Mouse (Mus musculus): Measurements from ENCODE around the gene Afdn. TPM values are rescaled to one million over a fixed set of nuclear protein-coding genes. Genes with fewer than 3 reads are reported as not detected.

Gene Afdn
- polyA plus RNA-seq, 1 experiment from 2014 or later = 29.3 TPM

GRCm38 (mm10) chr17:13721372-13721771 is 39.0 kb upstream of the Afdn start:
- no peaks in the 10 kb centered on the region for H3K4me1 ChIP-seq (ENCODE audit: control insufficient read depth, insufficient read depth, low read length)
- ATAC-seq = no peak
- H3K9ac ChIP-seq (ENCODE audit: low read depth, low read length) = no peak overlapping the region
- 84% methylated on average over 2 of the region's 2 CpGs for WGBS
- H3K36me3 ChIP-seq (ENCODE audit: control insufficient read depth, insufficient read depth, low read length) = no peaks in the 10 kb centered on the region
- no peak overlapping the region for H3K4me3 ChIP-seq (ENCODE audit: low read length)
- no peak overlapping the region for H3K4me2 ChIP-seq (ENCODE audit: low read depth, low read length)
- H3K9me3 ChIP-seq (ENCODE audit: control insufficient read depth, low read length) = no peaks in the 10 kb centered on the region
- no peaks in the 10 kb centered on the region for H3K27me3 ChIP-seq (replicated peaks; ENCODE audit: control insufficient read depth, insufficient read depth, low read length)
- H3K27ac ChIP-seq (ENCODE audit: low read length) = no peak overlapping the region

GRCm38 (mm10) chr17:13722434-13722833 is 37.9 kb upstream of the Afdn start:
- no peak for ATAC-seq
- Histone ChIP-seq H3K27me3 (replicated peaks; ENCODE audit: control insufficient read depth, insufficient read depth, low read length) (no peaks in the 10 kb centered on the region), H3K4me2 (ENCODE audit: low read depth, low read length) (no peak overlapping the region), H3K4me1 (ENCODE audit: control insufficient read depth, insufficient read depth, low read length) (no peaks in the 10 kb centered on the region), H3K36me3 (ENCODE audit: control insufficient read depth, insufficient read depth, low read length) (no peaks in the 10 kb centered on the region), H3K9me3 (ENCODE audit: control insufficient read depth, low read length) (no peaks in the 10 kb centered on the region), H3K27ac (ENCODE audit: low read length) (no peak overlapping the region), H3K9ac (ENCODE audit: low read depth, low read length) (no peak overlapping the region), H3K4me3 (ENCODE audit: low read length) (no peak overlapping the region)
- 82% methylated on average over 2 of the region's 2 CpGs for WGBS

- WGBS = 36% methylated on average over 4 of the region's 4 CpGs
- H3K9ac ChIP-seq (ENCODE audit: low read depth, low read length) = no peak overlapping the region
- no peaks in the 10 kb centered on the region for H3K27me3 ChIP-seq (replicated peaks; ENCODE audit: control insufficient read depth, insufficient read depth, low read length)
- no peak overlapping the region for H3K27ac ChIP-seq (ENCODE audit: low read length)
- no peak overlapping the region for H3K4me2 ChIP-seq (ENCODE audit: low read depth, low read length)
- no peaks in the 10 kb centered on the region for H3K36me3 ChIP-seq (ENCODE audit: control insufficient read depth, insufficient read depth, low read length)
- H3K9me3 ChIP-seq (ENCODE audit: control insufficient read depth, low read length) = no peaks in the 10 kb centered on the region
- no peak overlapping the region for H3K4me3 ChIP-seq (ENCODE audit: low read length)
- no peak for ATAC-seq
- no peaks in the 10 kb centered on the region for H3K4me1 ChIP-seq (ENCODE audit: control insufficient read depth, insufficient read depth, low read length)
Measured at GRCm38 (mm10) chr17:13725004-13725550, 35.3 kb upstream of the Afdn start.

GRCm38 (mm10) chr17:13726832-13727355 is 33.4 kb upstream of the Afdn start:
- ATAC-seq = no peak
- 89% methylated on average over 8 of the region's 8 CpGs for WGBS
- Histone ChIP-seq H3K27me3 (replicated peaks; ENCODE audit: control insufficient read depth, insufficient read depth, low read length) (no peaks in the 10 kb centered on the region), H3K9me3 (ENCODE audit: control insufficient read depth, low read length) (no peaks in the 10 kb centered on the region), H3K4me2 (ENCODE audit: low read depth, low read length) (no peak overlapping the region), H3K27ac (ENCODE audit: low read length) (no peak overlapping the region), H3K9ac (ENCODE audit: low read depth, low read length) (no peak overlapping the region), H3K36me3 (ENCODE audit: control insufficient read depth, insufficient read depth, low read length) (no peaks in the 10 kb centered on the region), H3K4me3 (ENCODE audit: low read length) (no peak overlapping the region), H3K4me1 (ENCODE audit: control insufficient read depth, insufficient read depth, low read length) (no peaks in the 10 kb centered on the region)

GRCm38 (mm10) chr17:13730980-13731726 is 29.2 kb upstream of the Afdn start:
- H3K36me3 ChIP-seq (ENCODE audit: control insufficient read depth, insufficient read depth, low read length) = no peaks in the 10 kb centered on the region
- H3K27me3 ChIP-seq (replicated peaks; ENCODE audit: control insufficient read depth, insufficient read depth, low read length) = no peaks in the 10 kb centered on the region
- no peaks in the 10 kb centered on the region for H3K4me1 ChIP-seq (ENCODE audit: control insufficient read depth, insufficient read depth, low read length)
- no peak for ATAC-seq
- no peak overlapping the region for H3K27ac ChIP-seq (ENCODE audit: low read length)
- 89% methylated on average over 6 of the region's 6 CpGs for WGBS
- H3K4me2 ChIP-seq (ENCODE audit: low read depth, low read length) = no peak overlapping the region
- H3K9ac ChIP-seq (ENCODE audit: low read depth, low read length) = no peak overlapping the region
- no peak overlapping the region for H3K4me3 ChIP-seq (ENCODE audit: low read length)
- H3K9me3 ChIP-seq (ENCODE audit: control insufficient read depth, low read length) = no peaks in the 10 kb centered on the region

- no peak overlapping the region for H3K27ac ChIP-seq (ENCODE audit: low read length)
Measured at GRCm38 (mm10) chr17:13731727-13732112, 28.6 kb upstream of the Afdn start.

GRCm38 (mm10) chr17:13732685-13733084 is 27.7 kb upstream of the Afdn start:
- peak; percentile 72 for ATAC-seq
- no peak overlapping the region for H3K4me3 ChIP-seq (ENCODE audit: low read length)

More at GRCm38 (mm10) chr17:13731727-13732112, 28.6 kb upstream of the Afdn start:
- Histone ChIP-seq H3K4me2 (ENCODE audit: low read depth, low read length) (no peak overlapping the region), H3K9me3 (ENCODE audit: control insufficient read depth, low read length) (no peaks in the 10 kb centered on the region), H3K27me3 (replicated peaks; ENCODE audit: control insufficient read depth, insufficient read depth, low read length) (no peaks in the 10 kb centered on the region), H3K4me1 (ENCODE audit: control insufficient read depth, insufficient read depth, low read length) (no peaks in the 10 kb centered on the region), H3K4me3 (ENCODE audit: low read length) (no peak overlapping the region), H3K36me3 (ENCODE audit: control insufficient read depth, insufficient read depth, low read length) (no peaks in the 10 kb centered on the region), H3K9ac (ENCODE audit: low read depth, low read length) (no peak overlapping the region)
- no peak for ATAC-seq
- WGBS = 54% methylated on average over 4 of the region's 4 CpGs

GRCm38 (mm10) chr17:13733971-13734370 is 26.4 kb upstream of the Afdn start:
- no peaks in the 10 kb centered on the region for H3K27me3 ChIP-seq (replicated peaks; ENCODE audit: control insufficient read depth, insufficient read depth, low read length)
- no peak overlapping the region for H3K4me3 ChIP-seq (ENCODE audit: low read length)
- H3K27ac ChIP-seq (ENCODE audit: low read length) = no peak overlapping the region
- no peaks in the 10 kb centered on the region for H3K36me3 ChIP-seq (ENCODE audit: control insufficient read depth, insufficient read depth, low read length)
- no peak overlapping the region for H3K9ac ChIP-seq (ENCODE audit: low read depth, low read length)
- no peak for ATAC-seq
- 87% methylated on average over 5 of the region's 5 CpGs for WGBS
- no peak overlapping the region for H3K4me2 ChIP-seq (ENCODE audit: low read depth, low read length)
- no peaks in the 10 kb centered on the region for H3K9me3 ChIP-seq (ENCODE audit: control insufficient read depth, low read length)
- H3K4me1 ChIP-seq (ENCODE audit: control insufficient read depth, insufficient read depth, low read length) = no peaks in the 10 kb centered on the region

More at GRCm38 (mm10) chr17:13732685-13733084, 27.7 kb upstream of the Afdn start:
- 33% methylated on average over 8 of the region's 8 CpGs for WGBS
- Histone ChIP-seq H3K4me2 (ENCODE audit: low read depth, low read length) (no peak overlapping the region), H3K27ac (ENCODE audit: low read length) (no peak overlapping the region), H3K27me3 (replicated peaks; ENCODE audit: control insufficient read depth, insufficient read depth, low read length) (no peaks in the 10 kb centered on the region), H3K9ac (ENCODE audit: low read depth, low read length) (no peak overlapping the region), H3K36me3 (ENCODE audit: control insufficient read depth, insufficient read depth, low read length) (no peaks in the 10 kb centered on the region), H3K9me3 (ENCODE audit: control insufficient read depth, low read length) (no peaks in the 10 kb centered on the region), H3K4me1 (ENCODE audit: control insufficient read depth, insufficient read depth, low read length) (no peaks in the 10 kb centered on the region)

- 84% methylated on average over 5 of the region's 5 CpGs for WGBS
- H3K27me3 ChIP-seq (replicated peaks; ENCODE audit: control insufficient read depth, insufficient read depth, low read length) = no peaks in the 10 kb centered on the region
- H3K27ac ChIP-seq (ENCODE audit: low read length) = no peak overlapping the region
- H3K4me3 ChIP-seq (ENCODE audit: low read length) = no peak overlapping the region
- H3K36me3 ChIP-seq (ENCODE audit: control insufficient read depth, insufficient read depth, low read length) = no peaks in the 10 kb centered on the region
- no peak overlapping the region for H3K9ac ChIP-seq (ENCODE audit: low read depth, low read length)
- no peak overlapping the region for H3K4me2 ChIP-seq (ENCODE audit: low read depth, low read length)
- no peaks in the 10 kb centered on the region for H3K4me1 ChIP-seq (ENCODE audit: control insufficient read depth, insufficient read depth, low read length)
- ATAC-seq = no peak
- no peaks in the 10 kb centered on the region for H3K9me3 ChIP-seq (ENCODE audit: control insufficient read depth, low read length)
Measured at GRCm38 (mm10) chr17:13735057-13735456, 25.3 kb upstream of the Afdn start.
